Mouse (Mus musculus) CH12.LX (cell line): Measurements from ENCODE around the gene Rgs3. TPM values are rescaled to one million over a fixed set of nuclear protein-coding genes. Genes with fewer than 3 reads are reported as not detected.

Source experiments
- DNase-seq: peaks from one replicate; pipeline ENCODE4 v3.0.0-alpha.2; 2013; ENCODE audit errors: extremely low read depth
- H3K27ac ChIP-seq: 2 replicates; pipeline ENCODE4 v1.5.1; 2012; ENCODE audit warnings: low read depth, mild to moderate bottlenecking, control low read depth, moderate library complexity; ENCODE audit not compliant: insufficient read depth
- H3K27me3 ChIP-seq: replicated peaks from 2 replicates; pipeline ENCODE3; 2012; ENCODE audit warnings: inconsistent platforms
- H3K36me3 ChIP-seq, 2 experiments: replicated peaks in 1 of 2; 2 replicates each; pipeline versions ENCODE3 to v1.6.1; 2012; ENCODE audit warnings: inconsistent platforms in 1 of 2, low read length in 1 of 2, mild to moderate bottlenecking in 1 of 2, mixed read lengths in 1 of 2, moderate library complexity in 1 of 2; ENCODE audit not compliant: control insufficient read depth in 1 of 2, insufficient read depth in 1 of 2
- H3K4me1 ChIP-seq, 2 experiments: 2 replicates each; pipeline ENCODE4 v1.6.1; 2012; ENCODE audit warnings: inconsistent platforms in 1 of 2, moderate library complexity in 1 of 2; ENCODE audit not compliant: insufficient read depth in 2 of 2, control insufficient read depth in 1 of 2
- H3K4me2 ChIP-seq: 2 replicates; pipeline ENCODE4 v1.6.1; 2012; ENCODE audit warnings: low read depth, mild to moderate bottlenecking, control low read depth; ENCODE audit not compliant: poor library complexity, insufficient read depth, severe bottlenecking
- H3K4me3 ChIP-seq, 3 experiments: fragments of 150-350 bp in 1 of 3; sonication (generic) in 1 of 3; replicated peaks in 1 of 3; 2 replicates each; pipeline versions ENCODE3 to v1.5.1; 2011 to 2012; ENCODE audit warnings: low read depth in 2 of 3, low read length in 2 of 3, mild to moderate bottlenecking in 2 of 3, moderate library complexity in 2 of 3, control low read depth in 1 of 3, improper control_type of control experiment in 1 of 3, inconsistent platforms in 1 of 3, mixed read lengths in 1 of 3; ENCODE audit not compliant: poor library complexity in 1 of 3
- H3K79me2 ChIP-seq: replicated peaks from 2 replicates; pipeline ENCODE4 v1.6.1; 2012; ENCODE audit warnings: mild to moderate bottlenecking, moderate library complexity; ENCODE audit not compliant: control insufficient read depth, poor library complexity, insufficient read depth, severe bottlenecking; ENCODE audit errors: extremely low read depth
- H3K9ac ChIP-seq: 2 replicates; pipeline ENCODE4 v1.6.1; 2012; ENCODE audit warnings: low read depth, mild to moderate bottlenecking, control low read depth, moderate library complexity; ENCODE audit not compliant: insufficient read depth
- H3K9me3 ChIP-seq: replicated peaks from 2 replicates; pipeline ENCODE3; 2012; ENCODE audit warnings: low read length, inconsistent platforms, mixed read lengths
- BHLHE40 ChIP-seq: IDR thresholded peaks from 2 replicates; pipeline ENCODE4 v1.6.1; 2011; ENCODE audit warnings: mild to moderate bottlenecking, low read depth, low read length, improper control_type of control experiment
- ELF1 ChIP-seq: IDR thresholded peaks from 2 replicates; pipeline ENCODE4 v1.6.1; 2014; ENCODE audit warnings: low read depth, mild to moderate bottlenecking, inconsistent platforms, low read length, improper control_type of control experiment
- HCFC1 ChIP-seq: IDR thresholded peaks from 2 replicates; pipeline ENCODE4 v1.6.1; 2012; ENCODE audit warnings: low read depth, mild to moderate bottlenecking, inconsistent platforms, low read length, improper control_type of control experiment
- KAT2A ChIP-seq: IDR thresholded peaks from 2 replicates; pipeline ENCODE4 v1.6.1; 2012; ENCODE audit warnings: low read length, improper control_type of control experiment, inconsistent platforms; ENCODE audit not compliant: insufficient replicate concordance
- MAZ ChIP-seq: IDR thresholded peaks from 2 replicates; pipeline ENCODE4 v1.6.1; 2012; ENCODE audit warnings: low read depth, mild to moderate bottlenecking, inconsistent platforms, low read length, improper control_type of control experiment, moderate library complexity
- MYC ChIP-seq: IDR thresholded peaks from 2 replicates; pipeline ENCODE4 v1.6.1; 2011; ENCODE audit warnings: low read depth, mild to moderate bottlenecking, improper control_type of control experiment, low read length
- NRF1 ChIP-seq: IDR thresholded peaks from 2 replicates; pipeline ENCODE4 v1.6.1; 2014; ENCODE audit warnings: low read depth, mild to moderate bottlenecking, inconsistent platforms, low read length, improper control_type of control experiment, moderate library complexity
- PAX5 ChIP-seq: IDR thresholded peaks from 2 replicates; pipeline ENCODE4 v1.6.1; 2012; ENCODE audit warnings: low read length, inconsistent platforms, mixed read lengths
- SIN3A ChIP-seq: IDR thresholded peaks from 2 replicates; pipeline ENCODE4 v1.6.1; 2012; ENCODE audit warnings: low read length, improper control_type of control experiment, inconsistent platforms
- UBTF ChIP-seq: IDR thresholded peaks from 2 replicates; pipeline ENCODE4 v1.6.1; 2012; ENCODE audit warnings: low read depth, mild to moderate bottlenecking, inconsistent platforms, low read length, improper control_type of control experiment, moderate library complexity
- dilution Hi-C: fragments of 300-500 bp; cut with MboI; formaldehyde crosslinking; loops from 2 replicates; pipeline ENCODE4 v1.14.3; 2020; ENCODE audit warnings: low sequenced_read_pairs; ENCODE audit not compliant: extremely low pct_unique_long_range_greater_than_20kb, extremely low pct_ligation_motif_present
- in situ Hi-C: fragments of 300-500 bp; cut with MboI; formaldehyde crosslinking; loops from 3 replicates; pipeline ENCODE4 v1.14.3; 2019; ENCODE audit warnings: low sequenced_read_pairs, low pct_ligation_motif_present, low pct_unique_long_range_greater_than_20kb, mixed read lengths
- polyA plus RNA-seq: library from polyadenylated mRNA; unstranded; fragments of >175 nt; gene quantifications from 2 replicates; pipeline ENCODE4 v1.2.1, GENCODE M21; 2012; ENCODE audit warnings: low read depth; ENCODE audit not compliant: insufficient read length
- total RNA-seq, 2 experiments: library from RNA; depleted of rRNA; stranded (reverse); fragments of 300-350 nt in 1 of 2; fragments of >200 nt in 1 of 2; gene quantifications; 2 replicates each; pipeline ENCODE4 v1.2.3; 2012 to 2014

Gene Rgs3
- total and polyA plus RNA-seq, 3 experiments, result 3.3 to 6.0 (median 3.5) TPM

- H3K4me3 ChIP-seq, result peak overlapping the region in 2 of 3 experiments; percentile 10 to 56
- dilution Hi-C loops (no loop called here), in situ Hi-C loops (loop anchor here (5.0 kb wide), 1 partner anchor 48 kb away; no protein-coding TSS in a partner anchor)
- peaks cover 13 to 68% of the 10 kb centered on the region in 2 experiments for H3K4me1 ChIP-seq
- H3K27me3 ChIP-seq, result no peaks in the 10 kb centered on the region
- H3K4me2 ChIP-seq, result 0 out of 2 replicates have a peak overlapping the region, but pooled peaks have one; percentile 33
- no peak overlapping the region for H3K9ac ChIP-seq
- H3K9me3 ChIP-seq, result no peaks in the 10 kb centered on the region
- no peak overlapping the region for H3K27ac ChIP-seq
- DNase-seq, result no peak
- H3K79me2 ChIP-seq, result no peaks in the 10 kb centered on the region
- peaks cover 0 to 13% of the 10 kb centered on the region in 2 experiments for H3K36me3 ChIP-seq
- TF ChIP-seq HCFC1 (no peak), MYC (0 out of 2 replicates have a peak, but pooled peaks have one; percentile 13), UBTF (no peak)
Measured at GRCm38 (mm10) chr4:62675394-62675793, 115.7 kb downstream of the Rgs3 start.

DNA sequence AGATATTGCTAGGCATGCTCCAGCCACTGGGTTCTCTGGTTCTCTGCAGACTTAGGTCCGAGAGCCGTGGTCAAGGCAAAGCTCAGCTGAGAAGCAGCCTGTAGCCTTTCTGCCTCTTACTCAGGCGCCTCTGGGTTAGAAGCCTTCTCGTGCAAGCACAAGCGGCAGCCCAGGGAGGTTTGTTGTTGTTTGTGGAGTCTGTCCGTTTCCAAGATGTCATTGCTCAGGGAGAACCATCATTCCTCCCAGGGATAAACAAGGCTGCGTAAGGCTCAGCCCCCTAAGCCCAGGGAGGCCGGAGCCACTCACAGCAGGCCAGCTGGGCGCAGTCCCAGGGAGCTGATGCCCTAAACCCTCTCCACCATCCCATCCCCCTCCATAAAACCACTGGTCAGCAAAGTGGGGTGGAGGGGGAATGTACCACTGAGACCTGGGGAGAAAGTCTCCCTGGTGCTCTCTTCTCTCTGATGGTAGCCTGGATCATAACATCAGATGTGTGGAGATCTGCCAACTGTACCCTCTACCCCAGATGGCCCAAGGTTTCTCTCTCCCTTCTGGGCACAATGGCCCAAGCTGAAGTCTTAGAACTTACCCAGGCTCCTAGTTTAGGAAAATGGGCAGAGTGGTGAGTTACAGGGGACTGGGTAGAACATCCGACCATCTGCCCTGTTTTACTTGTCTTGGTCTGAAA lies 117.5 kb downstream of the Rgs3 start:
- no peak overlapping the region for H3K4me3 ChIP-seq
- H3K27ac ChIP-seq, result no peak overlapping the region
- peaks cover 19 to 84% of the 10 kb centered on the region in 2 experiments for H3K4me1 ChIP-seq
- no peak overlapping the region for H3K4me2 ChIP-seq
- TF ChIP-seq MYC, result no peak
- no peak for TF ChIP-seq MAZ
- TF ChIP-seq UBTF, result no peak
- no peak for TF ChIP-seq KAT2A
- no peak for TF ChIP-seq NRF1
- no peak for TF ChIP-seq SIN3A
- TF ChIP-seq PAX5, result no peak
- TF ChIP-seq, all 38 proteins: peak for 0
- dilution Hi-C loops (no loop called here), in situ Hi-C loops (loop anchor here (5.0 kb wide), 1 partner anchor 50 kb away; no protein-coding TSS in a partner anchor)
- H3K9me3 ChIP-seq, result no peaks in the 10 kb centered on the region
- no peak overlapping the region for H3K9ac ChIP-seq
- no peak for DNase-seq
- H3K36me3 ChIP-seq, result peaks cover 0 to 31% of the 10 kb centered on the region in 2 experiments
- H3K27me3 ChIP-seq, result no peaks in the 10 kb centered on the region
- H3K79me2 ChIP-seq, result no peaks in the 10 kb centered on the region

GRCm38 (mm10) chr4:62679157-62679556 lies 119.5 kb downstream of the Rgs3 start:
- H3K27ac ChIP-seq, result no peak overlapping the region
- DNase-seq, result no peak
- no peaks in the 10 kb centered on the region for H3K79me2 ChIP-seq
- H3K27me3 ChIP-seq, result no peaks in the 10 kb centered on the region
- H3K9me3 ChIP-seq, result no peaks in the 10 kb centered on the region
- H3K9ac ChIP-seq, result no peak overlapping the region
- in situ Hi-C loops (loop anchor here (5.0 kb wide), 1 partner anchor 52 kb away; no protein-coding TSS in a partner anchor), dilution Hi-C loops (no loop called here)
- peaks cover 0 to 45% of the 10 kb centered on the region in 2 experiments for H3K36me3 ChIP-seq
- H3K4me2 ChIP-seq, result no peak overlapping the region
- no peak overlapping the region for H3K4me3 ChIP-seq
- TF ChIP-seq BHLHE40 (peak; percentile 39; the same call in 1 of the 2 replicates), ELF1 (no peak), UBTF (no peak)
- peaks cover 15 to 70% of the 10 kb centered on the region in 2 experiments for H3K4me1 ChIP-seq
